Mouse (Mus musculus): ENCODE measurements around the gene Fam92b.

Gene Fam92b

DNA sequence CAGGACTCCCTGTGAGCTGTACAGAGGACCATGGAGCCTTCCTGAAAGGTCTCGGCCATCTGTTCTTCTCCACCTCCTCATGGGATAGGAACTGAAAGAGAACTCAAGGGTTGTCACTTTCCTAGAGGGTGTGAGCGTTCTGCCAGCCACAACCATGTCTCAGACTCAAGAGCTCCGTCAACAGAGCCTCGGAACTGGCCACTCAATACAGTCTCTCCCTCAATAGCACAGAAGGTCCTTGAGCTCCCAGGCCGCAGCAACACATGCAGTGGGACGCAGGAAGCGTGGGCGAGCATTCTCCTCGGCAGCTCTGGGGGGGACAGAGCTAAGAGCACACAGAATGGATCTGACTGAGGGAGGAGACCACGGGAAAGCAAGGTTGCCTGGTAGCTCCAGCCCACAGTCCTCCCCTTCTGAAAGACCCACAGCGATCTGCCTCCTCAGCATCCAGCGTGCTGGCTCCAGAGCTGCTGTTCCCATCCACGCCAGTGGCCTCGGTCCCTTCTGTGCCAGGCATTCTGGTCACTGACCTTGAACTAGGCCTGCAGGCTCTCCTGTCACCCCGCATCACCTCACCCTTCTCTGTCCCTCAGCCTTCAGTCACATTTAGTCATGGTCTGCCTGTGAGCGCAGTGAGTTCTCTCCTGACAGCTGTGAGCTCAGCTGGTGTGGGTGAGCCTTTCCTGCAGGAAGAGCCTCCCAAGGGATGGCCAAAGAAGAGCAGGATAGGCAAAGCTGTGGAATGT lies 15.4 kb downstream of the Fam92b start:
- peak; percentile 83 to 89 for DNase-seq (ENCODE audit: inconsistent age in 2 of 2, low spot score in 1 of 2)

- DNase-seq (ENCODE audit: inconsistent age in 2 of 2, low spot score in 1 of 2): no peak
Measured at GRCm38 (mm10) chr8:120160366-120160765, 16.9 kb downstream of the Fam92b start.

DNA sequence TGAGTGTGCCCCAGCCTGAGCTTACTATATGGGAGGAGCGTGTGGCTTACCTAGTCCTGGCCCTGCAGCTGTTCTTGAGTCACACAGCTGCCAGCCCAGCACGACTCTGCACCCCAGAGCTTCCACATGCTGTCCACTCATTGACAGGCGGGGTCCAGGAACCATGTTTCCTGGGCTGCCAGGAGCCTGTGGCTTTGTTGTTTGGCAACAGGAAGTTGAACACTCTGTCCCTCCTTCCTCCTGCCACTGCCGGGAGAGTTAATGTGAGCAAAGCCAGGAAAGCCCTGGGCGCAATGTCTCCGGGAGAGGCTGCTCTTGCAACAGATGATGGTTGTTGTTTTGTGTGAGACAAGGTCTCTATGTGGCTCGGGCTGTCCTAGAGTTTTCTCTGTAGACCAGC lies 24.6 kb downstream of the Fam92b start:
- peak; percentile 66 to 87 for DNase-seq (ENCODE audit: inconsistent age in 2 of 2, low spot score in 1 of 2)

GRCm38 (mm10) chr8:120151151-120151550 lies 26.1 kb downstream of the Fam92b start:
- no peak for DNase-seq (ENCODE audit: inconsistent age in 2 of 2, low spot score in 1 of 2)

DNA sequence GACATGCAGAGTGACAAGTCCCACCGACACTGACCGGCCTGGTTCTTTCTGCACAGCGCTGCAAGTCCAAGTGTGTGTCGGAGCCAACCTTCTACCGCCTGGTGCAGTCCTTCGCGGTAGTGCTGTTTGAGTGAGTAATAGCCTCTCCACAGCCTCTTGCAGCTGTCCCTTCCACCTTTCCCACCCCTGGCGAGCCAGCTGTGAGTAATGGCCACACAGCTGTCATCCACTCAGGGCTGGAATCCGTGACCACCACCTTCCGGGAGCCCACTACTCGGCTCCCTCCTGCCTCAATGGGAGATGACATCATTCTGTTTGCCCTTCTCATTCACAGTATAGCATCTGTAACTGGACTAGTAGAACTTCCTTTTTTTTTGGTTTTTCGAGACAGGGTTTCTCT lies 27.2 kb downstream of the Fam92b start:
- DNase-seq (ENCODE audit: inconsistent age in 2 of 2, low spot score in 1 of 2): no peak

GRCm38 (mm10) chr8:120146051-120146450 lies 31.2 kb downstream of the Fam92b start:
- DNase-seq (ENCODE audit: inconsistent age in 2 of 2, low spot score in 1 of 2): no peak

- DNase-seq (ENCODE audit: inconsistent age in 2 of 2, low spot score in 1 of 2): peak; percentile 55 to 85
Measured at GRCm38 (mm10) chr8:120144652-120145301, 32.5 kb downstream of the Fam92b start.

GRCm38 (mm10) chr8:120143911-120144651 lies 33.2 kb downstream of the Fam92b start:
- peak; percentile 84 to 91 for DNase-seq (ENCODE audit: inconsistent age in 2 of 2, low spot score in 1 of 2)

DNA sequence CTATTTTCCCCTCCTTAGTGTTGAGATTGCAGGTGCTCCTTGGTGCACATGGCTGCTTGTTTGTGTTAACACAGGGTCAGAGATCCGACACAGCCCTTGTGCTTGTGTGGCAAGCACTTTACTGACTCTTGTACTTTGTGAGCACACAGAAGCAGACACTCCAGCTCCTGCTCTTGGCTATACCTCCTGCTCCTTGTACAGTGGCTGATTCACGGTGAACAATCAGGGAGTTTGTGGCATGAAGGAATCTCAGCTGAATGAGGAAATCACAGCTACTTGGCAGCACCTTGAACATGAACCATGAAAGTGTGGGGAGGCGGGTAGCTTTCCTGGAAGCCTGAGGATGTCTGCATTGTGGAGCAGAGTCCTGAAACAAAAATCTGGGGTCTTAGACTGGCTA lies 36.5 kb downstream of the Fam92b start:
- peak in 1 of 2 experiments; percentile 65 for DNase-seq (ENCODE audit: inconsistent age in 2 of 2, low spot score in 1 of 2)

DNA sequence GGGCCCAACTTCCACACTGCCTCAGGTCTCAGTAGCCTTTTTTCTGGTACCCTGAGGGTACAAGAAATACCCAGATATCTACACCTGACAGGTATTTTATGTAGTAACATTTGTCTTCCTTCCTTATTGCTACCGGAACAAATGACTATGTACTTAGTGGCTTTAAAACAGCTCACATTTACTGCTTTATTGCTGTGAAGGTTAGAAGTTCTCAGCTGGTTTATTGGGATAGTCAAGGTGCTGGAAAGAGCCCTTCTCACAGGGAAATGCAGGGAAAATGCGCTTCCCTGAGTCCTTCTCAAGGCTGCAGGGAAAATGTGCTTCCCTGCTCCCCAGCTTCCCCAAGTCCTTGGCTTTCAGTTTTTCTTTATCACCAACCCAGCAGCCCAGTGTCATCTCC lies 38.3 kb downstream of the Fam92b start:
- DNase-seq (ENCODE audit: inconsistent age in 2 of 2, low spot score in 1 of 2): no peak

DNA sequence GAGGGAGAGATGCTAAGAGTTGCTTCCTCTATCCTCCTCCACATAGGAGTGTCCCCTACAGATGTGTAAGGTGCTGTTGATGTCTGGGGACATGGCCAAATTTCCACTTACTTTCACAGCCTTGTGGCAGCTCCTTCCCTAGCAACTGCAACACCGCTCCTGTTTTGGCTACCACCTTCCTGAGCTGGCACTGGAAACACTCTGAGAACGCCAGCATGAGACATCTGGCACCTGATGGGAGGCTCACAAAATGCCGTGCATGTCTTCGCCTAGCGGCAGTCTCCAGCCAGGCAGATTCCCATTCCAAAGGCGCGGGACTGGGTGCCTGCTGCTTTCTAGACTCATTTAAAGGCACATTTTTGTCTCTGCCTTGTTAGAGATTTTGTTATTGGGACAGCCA lies 40.6 kb downstream of the Fam92b start:
- no peak for DNase-seq (ENCODE audit: inconsistent age in 2 of 2, low spot score in 1 of 2)

GRCm38 (mm10) chr8:120135687-120136086 lies 41.6 kb downstream of the Fam92b start:
- DNase-seq (ENCODE audit: inconsistent age in 2 of 2, low spot score in 1 of 2): no peak

- DNase-seq (ENCODE audit: inconsistent age in 2 of 2, low spot score in 1 of 2): peak; percentile 56 to 71
Measured at GRCm38 (mm10) chr8:120133169-120133568, 44.1 kb downstream of the Fam92b start.

GRCm38 (mm10) chr8:120131158-120131557 lies 46.1 kb downstream of the Fam92b start:
- DNase-seq (ENCODE audit: inconsistent age in 2 of 2, low spot score in 1 of 2): no peak

- DNase-seq (ENCODE audit: inconsistent age in 2 of 2, low spot score in 1 of 2): peak; percentile 58 to 69
Measured at GRCm38 (mm10) chr8:120129547-120129946, 47.7 kb downstream of the Fam92b start.

DNA sequence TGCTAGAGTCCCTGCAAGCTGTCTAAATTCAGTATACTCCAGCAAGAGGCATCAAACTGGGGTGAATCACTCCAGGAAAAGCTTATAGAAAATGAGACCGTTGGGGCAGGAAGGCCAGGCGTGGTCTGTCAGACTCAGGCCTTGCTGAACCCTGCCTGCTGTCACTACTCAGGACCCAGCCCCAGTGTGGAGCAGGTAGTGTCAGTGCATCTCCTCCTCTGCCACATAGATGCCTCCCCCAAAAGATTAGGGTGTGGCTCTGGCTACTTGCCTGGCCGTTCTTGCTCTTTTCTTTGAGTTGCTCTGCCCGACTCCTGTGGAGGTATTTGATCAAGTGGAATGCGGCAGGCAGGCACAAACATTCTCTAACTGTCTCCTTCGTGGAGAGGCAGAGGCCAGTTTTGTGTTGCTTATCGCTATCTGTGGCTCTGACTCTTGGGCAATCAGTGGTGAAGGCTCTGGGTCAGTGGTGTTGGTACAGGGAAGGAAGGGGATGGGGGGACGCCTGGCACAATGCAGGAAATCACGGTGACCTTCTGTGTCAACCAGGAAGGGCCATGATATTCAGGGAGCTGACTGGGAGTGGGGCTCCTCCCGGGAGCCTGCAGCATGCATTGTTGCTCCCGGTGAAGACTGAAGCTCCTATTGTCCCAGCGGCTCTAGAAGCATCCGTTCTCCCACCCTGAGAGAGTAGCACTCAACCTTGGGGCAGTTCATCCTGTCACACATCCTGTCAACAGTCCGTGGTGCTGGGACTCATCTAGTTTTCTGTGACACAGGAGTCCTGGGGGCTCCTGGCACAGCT lies 50.7 kb downstream of the Fam92b start:
- DNase-seq (ENCODE audit: inconsistent age in 2 of 2, low spot score in 1 of 2): peak; percentile 55 to 87

DNA sequence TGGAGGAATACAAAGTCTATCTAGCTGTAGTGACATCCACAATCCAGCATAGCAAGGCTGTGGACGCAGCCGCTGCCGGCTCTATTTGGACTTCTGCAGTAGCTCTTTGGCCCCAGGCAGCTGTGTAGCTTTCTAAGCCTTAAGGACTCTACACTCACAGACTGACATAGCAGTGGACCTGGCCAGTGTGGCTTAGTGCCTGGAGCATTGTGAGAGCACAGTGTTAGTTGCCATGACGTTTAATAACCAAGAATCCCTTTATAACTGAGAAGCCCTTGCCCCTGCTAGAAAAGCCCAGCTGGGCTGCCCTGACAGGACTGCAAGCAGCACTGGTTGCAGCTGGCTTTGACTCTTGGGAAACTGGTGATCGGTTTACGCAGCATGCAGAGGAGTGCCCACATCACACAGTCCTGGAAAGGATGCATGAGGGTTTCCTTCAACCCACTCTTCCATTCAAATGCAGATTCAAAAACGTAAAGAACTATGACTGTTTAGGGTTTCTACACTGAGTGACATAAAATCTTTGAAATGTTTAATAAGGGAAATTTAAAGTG lies 52.4 kb downstream of the Fam92b start:
- no peak for DNase-seq (ENCODE audit: inconsistent age in 2 of 2, low spot score in 1 of 2)

DNA sequence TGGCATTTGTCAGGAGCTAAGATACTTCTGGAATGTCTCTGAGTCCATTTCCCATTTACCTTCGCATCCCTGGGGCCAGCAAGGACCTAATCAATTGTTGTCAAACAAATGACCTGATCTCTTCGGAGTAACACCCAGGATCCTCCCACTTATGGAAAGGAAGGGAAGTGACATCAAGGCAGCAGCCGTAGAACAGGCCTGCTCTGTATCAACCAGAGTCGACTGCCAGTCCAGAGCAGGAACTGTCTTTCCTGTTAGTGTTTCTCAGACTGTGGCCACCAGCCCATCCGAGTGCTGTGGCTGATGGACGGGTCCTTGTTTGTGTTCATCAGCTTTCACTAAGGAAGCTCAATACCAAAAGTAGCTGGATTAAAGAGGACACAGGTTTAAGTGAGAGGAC lies 53.0 kb downstream of the Fam92b start:
- DNase-seq (ENCODE audit: inconsistent age in 2 of 2, low spot score in 1 of 2): no peak

GRCm38 (mm10) chr8:120120951-120121350 lies 56.3 kb downstream of the Fam92b start:
- DNase-seq (ENCODE audit: inconsistent age in 2 of 2, low spot score in 1 of 2): peak; percentile 77 to 88

DNA sequence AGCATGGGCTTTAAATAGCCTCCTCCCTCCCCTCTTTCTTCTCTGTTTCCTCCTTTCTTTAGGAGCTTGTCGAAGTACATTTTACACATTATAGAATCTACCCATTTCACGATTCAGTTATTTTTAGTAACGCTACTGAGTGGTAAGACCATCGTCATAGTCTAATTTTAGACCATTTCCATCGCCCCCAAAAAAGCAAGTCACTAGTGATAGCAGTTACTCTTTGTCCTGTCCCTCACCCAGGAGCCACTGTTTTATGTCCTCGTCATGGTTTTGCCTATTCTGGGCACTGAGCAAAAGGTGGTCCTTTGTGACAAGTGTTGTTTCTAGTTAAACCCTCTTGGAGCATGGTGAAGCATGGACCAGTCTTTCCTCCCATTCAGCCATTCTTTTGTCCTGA lies 57.3 kb downstream of the Fam92b start:
- DNase-seq (ENCODE audit: inconsistent age in 2 of 2, low spot score in 1 of 2): no peak

DNA sequence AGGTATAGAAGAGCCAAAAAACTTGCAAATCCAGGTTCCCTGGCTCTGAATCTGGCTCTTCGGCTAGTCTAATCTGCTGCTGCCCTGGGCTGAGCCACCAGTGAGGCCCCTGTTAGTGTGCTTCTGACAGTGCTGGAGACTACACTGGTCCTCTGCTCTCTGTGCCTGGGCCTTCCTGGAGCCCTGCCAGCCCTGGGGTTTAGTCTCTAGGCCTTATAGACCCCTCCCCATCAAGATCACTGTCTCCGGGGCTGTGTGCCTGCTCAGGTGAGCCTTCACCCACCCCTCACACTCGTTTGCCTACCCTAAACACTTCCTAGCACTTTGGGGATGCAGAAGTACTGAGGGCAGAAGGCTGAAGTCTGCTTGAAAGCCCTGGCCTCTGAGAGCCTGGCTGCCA lies 57.8 kb downstream of the Fam92b start:
- peak in 1 of 2 experiments; percentile 52 for DNase-seq (ENCODE audit: inconsistent age in 2 of 2, low spot score in 1 of 2)
